Mouse (Mus musculus) CD4-positive, CD25-positive, alpha-beta regulatory T cell, adult 4 months (primary cell): ENCODE data around the gene Mlxip. TPM values are rescaled to one million over a fixed set of nuclear protein-coding genes. Genes with fewer than 3 reads are reported as not detected.

Source experiments
- ATAC-seq: one replicate; pipeline ENCODE4 v1.8.0; 2017
- polyA plus RNA-seq, 2 experiments: library from polyadenylated mRNA; unstranded; fragments of 100-300 nt; shearing (Covaris generic); gene quantifications; one replicate each; pipeline ENCODE4 v1.2.1; 2017

Mlxip gene
- polyA plus RNA-seq, 2 experiments from 2014 or later = 18.9 to 19.9 TPM

DNA sequence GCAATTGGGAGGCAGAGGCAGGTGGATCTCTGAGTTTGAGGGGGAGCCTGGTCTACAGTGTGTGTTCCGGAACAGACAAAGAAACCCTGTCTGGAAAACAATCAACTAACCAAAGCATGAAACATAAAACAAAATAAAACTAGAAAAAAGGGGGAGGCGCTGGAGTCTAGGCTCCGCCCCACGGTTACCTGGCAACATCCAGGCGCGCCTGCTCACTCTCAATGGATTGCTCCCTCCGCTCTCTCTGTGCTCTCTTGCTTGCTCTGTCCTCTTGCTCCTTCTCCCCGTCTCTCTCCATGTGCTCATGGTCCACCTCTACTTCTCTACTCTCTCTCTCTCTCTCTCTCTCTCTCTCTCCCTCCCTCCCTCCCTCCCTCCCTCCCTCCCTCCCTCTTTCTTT is 11.9 kb upstream of the Mlxip start:
- ATAC-seq = no peak

DNA sequence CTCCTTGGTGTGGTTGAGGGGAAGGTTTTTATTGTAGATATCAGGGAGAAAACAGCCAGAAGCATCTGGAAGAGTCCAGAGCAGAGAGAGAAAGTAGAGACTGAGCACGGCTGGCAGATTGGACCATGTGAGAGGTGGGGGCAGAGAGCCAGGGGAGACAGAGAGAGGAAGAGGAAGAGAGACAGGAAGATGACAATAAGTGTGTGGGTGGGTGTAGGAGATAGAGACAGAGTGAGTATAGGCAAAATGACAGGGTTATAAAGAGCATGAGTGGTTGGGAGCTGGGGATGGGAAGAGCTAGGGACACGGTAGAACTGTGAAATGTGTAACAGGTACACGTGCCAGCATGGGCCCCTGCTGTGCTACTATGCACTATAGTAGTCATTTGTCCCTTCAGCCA is 6.1 kb upstream of the Mlxip start:
- ATAC-seq = no peak

DNA sequence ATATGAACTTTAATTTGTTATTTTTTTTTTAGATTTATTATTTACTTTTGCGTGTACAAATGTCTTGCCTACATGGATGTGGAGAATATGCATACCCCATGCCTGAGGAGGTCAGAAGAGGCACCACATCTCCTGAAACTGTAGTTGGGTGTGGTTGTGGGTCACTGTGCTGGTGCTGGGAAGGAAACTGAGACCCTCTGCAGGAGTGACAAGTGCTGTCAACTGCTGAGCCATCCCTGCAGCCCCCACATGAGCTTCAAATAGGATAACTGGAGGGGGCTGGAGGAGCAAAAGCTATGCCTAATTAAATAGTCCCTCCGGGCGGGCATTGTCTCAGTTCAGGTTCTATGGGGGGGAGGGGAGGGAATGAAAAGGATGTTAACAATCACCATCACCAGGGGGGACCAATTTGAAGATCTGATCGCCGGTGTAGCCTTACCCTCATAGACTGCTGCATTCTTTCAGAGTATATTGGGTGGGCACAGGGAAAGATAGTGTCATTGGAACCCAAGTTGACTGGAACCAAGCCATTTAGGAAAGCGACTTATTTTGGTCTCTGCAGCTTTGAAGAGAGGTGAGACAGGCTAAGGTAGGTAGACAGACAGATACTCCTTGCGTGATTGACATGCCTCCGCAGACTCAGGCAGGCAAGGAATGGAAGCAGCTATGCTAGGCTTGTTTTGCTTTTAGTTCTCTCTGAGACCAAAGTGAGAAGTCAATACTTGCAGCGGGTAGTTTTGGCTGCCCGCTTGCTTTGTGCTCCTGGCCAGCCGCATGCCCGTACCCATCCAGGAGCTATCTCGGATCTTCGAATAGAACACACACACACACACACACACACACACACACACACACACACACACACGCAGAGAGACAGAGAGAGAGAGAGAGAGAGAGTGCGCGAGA is 3.8 kb upstream of the Mlxip start:
- no peak for ATAC-seq

DNA sequence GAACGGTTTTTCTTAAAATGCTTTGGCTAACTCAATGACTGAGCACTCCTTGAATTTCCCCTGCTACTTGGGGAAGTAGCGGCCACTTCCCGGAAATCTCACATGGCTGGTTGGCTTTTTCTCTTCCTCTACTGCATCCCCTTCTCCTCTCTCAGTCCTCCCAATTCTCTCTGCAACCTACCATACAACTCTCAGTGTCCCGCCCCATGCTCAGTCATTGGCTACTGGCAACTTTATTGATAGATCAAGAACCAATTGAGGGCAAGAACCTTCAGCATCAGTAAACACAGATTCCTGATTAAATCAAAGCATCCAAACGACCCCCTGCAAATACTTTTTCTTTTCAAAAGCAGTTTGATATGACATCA is 3.2 kb upstream of the Mlxip start:
- no peak for ATAC-seq

DNA sequence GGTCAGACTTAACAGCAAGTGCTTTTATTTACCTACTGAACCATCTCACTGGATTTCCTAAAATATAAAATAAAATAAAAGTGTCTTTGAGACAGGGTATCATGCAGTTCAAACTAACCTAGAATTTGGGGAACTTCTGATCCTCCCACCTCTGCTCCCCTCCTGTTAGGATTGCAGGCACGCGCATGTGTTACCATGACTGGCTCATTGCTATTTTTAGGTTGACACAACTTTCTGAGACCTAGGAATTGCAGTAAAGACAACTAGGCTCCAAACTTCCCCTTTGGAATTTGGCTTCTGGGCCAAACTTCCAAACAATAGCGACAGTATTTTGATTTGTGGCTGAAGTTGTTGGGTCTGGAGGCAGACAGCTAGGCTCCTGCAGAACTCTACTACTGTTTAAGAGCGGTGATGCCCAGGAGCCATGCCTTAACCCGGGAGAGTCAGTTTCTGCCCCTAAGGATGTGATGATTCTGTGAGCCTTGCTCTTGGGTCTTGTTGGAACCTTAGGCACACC is 754 bp upstream of the Mlxip start:
- no peak for ATAC-seq

DNA sequence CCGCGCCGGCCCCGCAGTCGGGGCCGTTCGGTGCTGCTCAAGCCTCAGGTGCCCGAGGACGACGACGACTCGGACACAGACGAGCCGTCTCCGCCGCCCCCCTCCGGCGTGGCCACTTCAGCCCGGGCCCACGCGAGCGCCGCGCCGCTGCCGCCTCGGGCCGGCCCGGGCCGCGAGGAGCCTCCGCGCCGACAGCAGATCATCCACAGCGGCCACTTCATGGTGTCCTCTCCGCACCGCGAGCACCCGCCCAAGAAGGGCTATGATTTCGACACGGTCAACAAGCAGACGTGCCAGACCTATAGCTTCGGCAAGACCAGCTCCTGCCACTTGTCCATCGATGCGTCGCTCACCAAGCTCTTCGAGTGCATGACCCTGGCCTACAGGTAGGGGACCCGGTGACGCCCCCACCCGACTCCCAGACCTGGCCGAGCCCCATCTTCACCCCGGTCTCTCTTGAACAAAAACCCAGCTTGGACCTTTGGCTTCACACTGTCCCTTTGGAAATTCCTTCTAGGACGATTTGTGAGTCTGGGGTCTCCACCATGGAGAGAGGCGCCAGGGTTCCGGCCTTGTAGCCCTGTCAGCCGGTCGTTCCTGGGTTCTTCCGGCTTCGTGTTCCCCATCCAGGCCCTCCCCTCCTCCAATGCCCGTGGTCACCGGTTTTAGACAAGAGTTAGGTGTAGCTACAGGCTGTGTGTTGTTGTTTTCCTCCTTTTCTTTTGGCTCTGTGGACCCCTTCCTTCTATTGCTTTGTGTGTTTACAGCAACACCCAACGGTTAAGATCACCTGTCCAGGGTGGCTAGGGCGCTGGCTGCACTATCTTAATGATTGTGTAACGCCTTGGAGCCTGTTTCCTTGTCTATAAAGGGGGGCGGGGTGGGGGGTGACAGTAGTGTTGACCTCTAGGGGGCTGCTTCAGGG is 621 bp downstream of the Mlxip start:
- peak; percentile 27 for ATAC-seq

DNA sequence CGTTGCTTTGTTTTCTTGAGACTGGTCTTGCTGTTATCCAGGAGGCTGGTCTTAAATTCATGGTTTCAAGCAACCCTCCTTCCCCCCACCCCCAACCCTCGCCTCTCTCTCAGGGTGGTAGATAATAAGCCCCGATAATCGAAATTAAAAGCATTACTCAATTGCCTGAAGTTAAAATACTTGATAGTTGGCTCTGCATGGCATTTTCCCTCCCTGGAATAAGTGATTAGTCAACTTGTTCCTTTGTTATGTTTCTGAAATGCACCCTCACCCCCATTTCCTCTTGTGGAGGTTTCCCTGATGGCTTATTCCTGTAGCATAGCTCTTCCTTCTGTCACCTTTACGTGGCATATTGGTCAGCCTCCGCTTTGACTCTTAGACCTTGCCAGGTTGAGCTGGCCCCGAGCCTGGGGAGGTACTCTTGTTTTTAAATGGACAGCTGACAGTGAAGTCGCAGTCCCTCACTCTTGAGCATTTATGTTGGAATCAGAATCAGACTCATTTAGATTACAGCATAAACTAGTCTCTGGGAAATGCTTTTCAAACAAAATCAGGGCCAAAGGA is 2.4 kb downstream of the Mlxip start:
- no peak for ATAC-seq

DNA sequence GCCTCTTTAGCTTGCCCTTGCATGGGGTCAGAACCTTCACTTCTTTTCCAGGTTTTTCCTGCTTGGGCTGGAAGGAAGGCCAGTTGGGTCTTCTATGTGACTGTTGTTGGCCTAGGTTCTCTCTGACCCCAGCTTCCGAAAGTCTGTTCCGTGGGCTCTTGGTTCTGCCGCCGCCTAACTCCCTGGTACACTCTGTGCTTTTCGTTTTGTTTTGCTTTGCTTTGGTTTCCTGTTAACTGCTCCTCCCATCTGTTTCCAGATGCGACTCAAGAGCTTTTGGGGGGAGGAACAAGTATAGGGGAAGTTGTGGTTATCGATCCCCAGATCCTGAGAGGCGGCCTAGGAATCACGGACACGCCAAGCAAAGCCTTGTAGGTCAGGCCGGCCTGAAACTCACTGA is 3.2 kb downstream of the Mlxip start:
- peak; percentile 29 for ATAC-seq

DNA sequence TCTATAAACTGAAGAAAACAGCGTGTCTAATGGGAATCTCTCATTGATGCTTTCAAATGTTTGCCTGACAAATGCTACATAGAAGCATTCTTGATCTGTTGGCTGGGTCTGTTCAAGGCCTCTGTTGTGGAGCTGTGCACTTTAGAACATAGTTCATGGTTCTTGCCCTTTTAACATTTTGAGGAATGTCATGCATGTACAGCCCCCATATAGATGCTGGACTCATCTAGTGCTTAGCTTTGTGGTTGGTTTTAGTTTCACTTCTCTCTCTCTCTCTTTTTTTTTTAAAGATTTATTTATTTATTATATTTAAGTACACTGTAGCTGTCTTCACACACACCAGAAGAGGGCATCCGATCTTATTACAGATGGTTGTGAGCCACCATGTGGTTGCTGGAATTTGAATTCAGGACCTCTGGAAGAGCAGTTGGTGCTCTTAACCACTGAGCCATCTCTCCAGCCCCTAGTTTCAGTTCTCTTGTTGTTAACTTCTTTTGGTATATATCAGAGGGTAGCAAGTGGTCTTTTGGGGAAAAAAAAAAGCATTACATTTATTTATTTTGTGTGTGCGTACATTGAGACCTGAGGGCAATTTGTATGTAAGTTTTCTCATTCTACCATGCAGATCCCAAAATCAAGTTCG is 4.4 kb downstream of the Mlxip start:
- no peak for ATAC-seq

DNA sequence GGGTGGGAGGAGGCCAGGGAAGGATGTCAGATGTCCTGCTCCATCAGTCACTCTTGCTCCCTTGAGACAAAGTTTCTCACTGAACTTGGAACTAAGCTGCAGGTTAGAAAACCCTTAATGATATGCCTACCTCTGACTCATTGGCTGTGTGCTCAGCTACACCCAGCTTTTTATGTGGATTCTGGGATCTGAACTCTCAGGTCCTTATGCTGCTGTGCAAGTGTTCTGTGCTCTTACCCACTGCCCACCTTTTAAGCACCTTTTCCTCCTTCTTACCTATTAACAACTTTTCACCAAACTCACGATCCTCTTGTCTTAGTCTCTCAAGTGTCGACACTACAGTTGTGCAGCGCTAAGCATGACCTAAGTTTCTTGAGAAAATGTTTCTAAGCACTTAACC is 9.9 kb downstream of the Mlxip start:
- ATAC-seq = no peak

DNA sequence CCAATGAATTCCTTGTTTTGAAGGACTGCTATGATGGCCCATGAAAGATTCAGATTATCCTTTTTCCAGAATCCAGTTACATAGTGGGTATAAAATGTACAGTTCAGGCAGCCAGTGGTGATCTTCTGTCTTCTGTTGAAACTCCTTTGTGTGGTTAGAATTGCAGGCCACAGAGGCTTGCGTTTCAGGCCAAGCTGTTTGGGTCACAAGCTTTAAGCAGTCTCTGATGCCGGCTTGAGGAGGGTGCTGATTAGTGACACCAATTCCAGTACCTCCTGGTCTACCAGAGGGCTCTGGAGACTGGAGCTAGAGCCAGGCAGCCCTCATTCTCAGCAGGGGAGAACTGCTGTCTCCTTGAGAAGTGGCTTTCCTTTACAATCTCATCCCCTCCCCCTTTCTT is 12.4 kb downstream of the Mlxip start:
- ATAC-seq = no peak

DNA sequence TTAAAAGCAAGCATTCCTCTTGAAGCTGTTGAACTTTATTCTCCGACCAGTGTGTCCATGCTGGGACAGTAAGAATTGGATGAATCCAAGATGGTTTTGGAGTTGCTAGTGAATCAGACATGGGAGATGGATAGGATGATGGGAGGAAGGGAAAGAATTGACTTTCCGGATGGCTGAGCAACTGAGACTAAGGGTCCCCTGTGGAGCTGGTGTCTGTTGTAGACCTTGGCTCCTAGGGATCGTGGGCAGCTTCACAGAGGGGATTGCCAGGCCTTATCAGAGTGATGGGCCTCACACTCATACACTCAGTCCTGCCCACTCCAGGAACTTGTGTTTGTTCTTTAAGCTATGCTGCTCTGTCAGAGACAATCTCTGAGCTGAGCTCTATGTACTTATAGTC is 13.6 kb downstream of the Mlxip start:
- no peak for ATAC-seq

DNA sequence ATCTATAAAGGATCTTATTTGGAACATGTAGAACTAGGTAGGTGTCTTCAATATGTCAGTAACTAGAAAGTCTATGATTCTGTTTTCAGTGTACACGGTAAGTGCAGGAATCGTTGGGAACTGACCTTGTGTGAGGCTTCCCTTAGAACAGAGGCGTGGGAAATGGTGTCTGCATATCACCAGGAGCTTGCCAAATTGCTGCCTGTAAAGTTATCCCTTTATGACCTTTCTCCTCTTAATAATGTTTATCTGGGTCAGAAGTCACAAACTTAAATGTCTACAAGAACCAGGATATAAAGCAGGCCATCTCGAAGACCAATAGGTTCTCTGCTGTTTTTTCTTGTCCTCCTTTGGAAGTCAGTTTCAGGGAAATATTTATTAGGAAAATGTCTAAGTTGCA is 17.6 kb downstream of the Mlxip start:
- ATAC-seq = no peak

DNA sequence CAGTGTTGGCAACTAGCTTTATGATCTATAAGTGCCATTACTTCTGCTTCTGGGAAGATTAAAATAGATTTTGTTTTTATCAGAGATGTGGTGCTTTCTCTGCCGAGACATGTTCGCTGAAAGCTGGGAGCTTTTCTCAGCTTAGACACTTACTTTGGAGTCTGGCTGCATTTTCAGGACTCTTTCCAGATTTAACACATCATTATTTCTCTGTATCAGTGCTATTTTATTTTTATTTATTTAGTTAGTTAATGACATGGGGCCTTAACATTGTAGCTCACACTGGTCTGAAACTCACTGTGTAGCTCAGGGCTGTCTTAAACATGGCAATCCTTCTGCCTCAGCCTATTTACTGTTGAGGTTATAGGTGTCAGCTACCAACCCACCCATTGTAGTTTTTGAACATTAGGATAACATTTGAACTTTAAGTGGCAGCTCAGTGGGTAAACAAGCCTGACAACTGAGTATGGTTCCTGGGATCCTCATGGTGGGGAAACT is 19.3 kb downstream of the Mlxip start:
- ATAC-seq = no peak

DNA sequence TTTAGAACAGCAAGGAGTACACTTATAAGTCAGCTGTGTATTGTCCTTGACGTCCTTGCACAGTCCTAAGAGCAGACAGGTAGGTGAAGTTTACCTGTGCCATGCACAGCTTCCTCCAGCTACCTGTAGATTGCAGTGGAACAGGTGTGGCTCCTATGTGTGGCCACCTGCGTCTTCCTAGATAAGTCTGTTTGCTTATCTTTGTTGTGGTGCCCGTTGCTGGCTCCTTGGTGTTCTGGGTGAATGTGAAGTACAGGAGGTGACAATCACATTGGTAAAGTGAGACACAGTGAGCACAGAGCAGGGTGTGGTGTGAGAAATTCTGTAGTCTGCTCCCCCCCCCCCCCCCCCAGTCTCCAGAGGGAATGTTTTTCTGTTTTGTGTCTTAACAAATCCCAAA is 21.6 kb downstream of the Mlxip start:
- no peak for ATAC-seq

DNA sequence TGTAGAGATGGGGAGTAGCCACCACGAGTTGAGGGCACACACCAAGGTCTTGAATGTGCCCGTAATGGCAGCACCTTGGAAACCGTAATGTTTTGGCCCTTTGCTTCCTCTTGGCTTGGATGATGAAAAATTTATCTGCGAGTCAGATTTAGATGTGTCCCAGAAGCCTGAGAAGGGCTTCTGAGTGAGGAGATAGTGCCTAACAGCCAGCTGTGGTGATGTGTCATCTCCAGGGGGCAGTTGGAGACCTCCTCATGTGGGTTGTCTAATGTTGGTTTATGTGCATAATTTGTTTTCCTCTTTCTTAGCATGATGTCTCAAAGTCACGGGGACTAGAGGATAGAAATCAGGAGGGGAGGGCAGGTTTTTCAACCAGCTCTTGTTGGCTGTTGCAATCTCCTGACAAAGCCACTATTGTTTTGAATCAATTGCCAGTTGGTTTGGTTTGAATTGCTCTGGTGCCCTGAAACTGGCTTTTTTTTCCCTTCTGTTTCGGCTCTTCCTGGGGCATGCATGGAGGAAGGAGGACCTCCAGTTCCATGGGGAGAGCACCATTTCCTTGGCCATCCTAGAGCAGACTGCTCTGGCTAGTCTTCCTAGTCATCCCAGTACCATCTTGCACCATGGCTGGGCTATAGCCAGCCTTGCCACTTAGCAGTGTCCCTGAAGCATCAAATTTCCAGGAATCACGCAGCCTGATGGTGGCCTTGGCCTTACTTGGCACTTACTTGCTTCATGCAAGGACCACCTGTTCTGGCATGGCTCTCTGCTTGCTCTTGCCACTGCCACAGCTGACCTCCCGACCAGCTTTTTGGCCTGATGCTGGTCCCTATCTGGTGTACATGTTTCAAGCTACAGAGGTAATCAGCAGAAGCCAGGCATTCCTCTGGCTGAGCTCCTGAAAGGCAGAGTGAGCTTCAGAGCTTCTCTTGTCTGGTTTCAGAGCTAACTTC is 22.2 kb downstream of the Mlxip start:
- no peak for ATAC-seq

DNA sequence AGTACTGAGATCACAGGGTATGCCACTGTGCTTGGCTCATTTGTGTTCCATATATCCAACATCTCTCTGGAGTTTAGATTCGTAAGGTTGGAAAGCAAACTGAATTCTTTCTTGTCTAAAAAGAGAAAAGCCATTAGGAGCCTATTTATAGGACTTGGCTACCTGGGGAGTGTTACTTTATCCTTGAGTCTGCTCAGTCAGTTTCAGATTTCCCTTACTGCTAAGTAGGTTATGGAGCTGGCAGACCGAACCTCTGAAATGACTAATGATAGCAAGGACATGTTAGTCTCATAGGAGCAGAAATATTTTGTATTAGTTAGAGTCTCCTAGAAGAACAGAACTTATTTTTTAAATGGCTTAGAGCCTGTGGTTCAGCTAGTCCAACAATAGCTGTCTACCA is 29.3 kb downstream of the Mlxip start:
- ATAC-seq = no peak

DNA sequence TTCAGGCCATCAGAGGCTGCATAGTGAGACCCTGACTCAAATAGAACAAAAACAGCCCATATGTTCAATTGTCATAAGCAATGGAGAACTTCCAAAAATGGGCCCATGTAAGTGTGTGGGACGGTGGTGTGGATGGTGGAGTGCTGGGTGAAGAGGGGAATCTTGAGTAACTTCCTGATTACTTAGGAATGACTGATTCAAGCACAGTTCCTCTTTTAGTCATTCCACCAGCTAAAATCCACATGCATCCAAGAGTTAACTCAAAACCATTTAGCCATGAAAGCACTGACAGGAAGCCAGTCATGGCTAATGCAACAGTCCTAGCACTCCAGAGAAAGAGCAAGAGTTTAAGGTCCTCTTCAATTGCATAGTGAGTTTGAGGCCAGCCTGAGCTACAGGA is 33.0 kb downstream of the Mlxip start:
- ATAC-seq = no peak

DNA sequence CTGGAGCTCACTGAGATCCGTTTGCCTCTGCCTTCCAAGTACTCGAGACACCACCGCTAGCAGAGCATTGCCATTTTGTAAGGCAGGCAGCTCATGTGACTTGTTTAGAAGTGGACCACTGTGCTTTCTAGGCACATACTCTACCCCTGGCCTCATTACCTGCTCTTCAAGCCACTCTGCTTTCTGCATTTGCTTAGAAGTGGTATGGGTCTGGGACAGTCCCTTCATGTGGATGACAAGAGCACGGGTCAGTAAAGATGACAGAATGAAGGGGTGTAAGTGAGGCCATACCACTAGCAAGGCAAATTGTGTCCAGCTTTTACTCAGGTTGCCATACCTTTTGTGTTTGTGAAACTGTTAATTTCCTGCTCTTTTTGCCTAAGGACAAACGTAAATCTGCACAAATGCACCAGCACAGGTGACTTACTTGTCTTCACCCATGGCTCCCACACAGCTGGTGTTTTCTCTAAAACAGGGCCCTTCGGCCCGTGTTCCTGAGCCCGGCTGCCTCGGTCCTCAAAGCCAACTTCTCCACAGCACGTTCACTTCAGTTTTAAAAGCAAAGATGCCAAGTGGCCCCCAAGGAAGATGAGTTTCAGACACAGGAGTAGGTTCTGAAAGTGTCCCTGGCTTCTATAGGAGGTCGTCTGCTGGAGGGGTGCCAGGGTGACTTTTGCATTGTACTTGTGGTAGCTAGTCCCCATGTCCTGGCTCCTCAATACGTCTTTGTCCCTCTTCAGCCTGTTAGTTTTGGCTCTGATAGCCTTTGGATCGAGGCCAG is 37.1 kb downstream of the Mlxip start:
- no peak for ATAC-seq

DNA sequence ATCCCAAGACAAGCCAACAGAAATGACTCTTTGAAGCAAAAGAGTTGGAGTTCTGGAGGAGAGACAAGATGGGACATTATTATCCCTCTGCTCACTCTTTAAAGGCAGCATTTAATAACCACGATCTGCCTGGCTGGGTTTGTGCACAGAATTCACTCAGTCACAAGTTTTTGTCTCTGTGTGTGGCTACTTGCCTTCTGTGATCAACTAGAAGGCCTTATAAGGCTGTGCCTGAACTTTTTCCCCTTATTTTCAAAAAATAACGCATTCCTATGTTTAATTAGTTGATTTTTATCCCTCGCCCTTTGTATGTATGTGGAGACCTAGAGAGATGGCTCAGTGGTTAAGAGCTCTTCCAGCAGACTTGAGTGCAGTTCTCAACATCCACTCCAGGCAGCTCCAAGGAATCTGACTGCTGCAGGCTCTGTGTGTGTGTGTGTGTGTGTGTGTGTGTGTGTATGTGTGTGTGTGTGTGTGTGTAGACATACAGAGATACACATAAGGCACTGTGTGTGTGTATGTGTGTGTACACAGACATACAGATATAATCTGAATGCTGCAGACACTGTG is 37.8 kb downstream of the Mlxip start:
- no peak for ATAC-seq
